Mouse (Mus musculus): Measurements from ENCODE around the gene Mpv17. TPM values are rescaled to one million over a fixed set of nuclear protein-coding genes. Genes with fewer than 3 reads are reported as not detected.

The Mpv17 gene
- total and polyA plus RNA-seq, 3 experiments, result 46.8 to 183 (median 50.6) TPM

DNA sequence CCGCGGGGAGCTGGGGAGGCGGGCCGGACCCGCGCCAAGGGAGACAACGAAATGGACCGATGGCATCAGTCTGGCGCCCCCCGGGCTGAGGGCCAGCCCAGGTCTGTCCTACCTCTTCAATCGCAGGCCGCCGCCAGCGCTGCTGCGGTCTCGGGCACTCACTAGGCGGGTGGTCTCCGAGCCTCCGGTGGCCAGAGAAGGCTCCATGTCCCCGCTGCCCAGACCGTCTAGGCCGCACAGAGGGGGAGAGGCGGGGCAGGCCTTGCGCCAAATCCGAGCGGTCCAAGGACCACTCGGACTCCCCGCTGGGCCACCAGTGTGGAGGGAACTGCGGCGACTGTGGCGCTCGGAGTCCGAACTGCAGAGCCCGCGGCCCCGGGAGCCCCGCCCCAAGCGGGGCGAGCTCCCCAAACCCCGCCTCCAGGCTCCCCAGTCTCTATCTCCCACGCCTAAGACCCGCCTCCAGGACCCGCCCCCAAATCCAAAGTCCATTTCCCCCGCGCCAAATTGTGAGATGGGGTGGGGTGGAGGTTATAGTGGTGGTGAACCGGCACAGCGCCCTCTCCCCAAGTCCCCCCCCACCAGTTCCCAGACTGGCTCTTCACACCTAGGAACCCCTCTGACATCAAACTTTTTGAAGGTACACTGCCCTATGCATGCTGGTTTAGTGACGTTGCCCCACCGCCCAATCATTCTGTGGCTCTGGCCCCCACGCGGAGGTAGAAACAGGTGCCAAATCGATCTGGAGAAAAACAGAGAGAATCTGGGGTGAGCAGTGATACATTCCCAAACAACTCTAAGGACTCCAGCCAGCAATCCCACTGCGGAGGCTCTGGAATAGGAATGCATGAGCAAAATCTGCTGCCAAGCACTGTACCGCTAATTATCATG is 60.7 kb downstream of the Mpv17 start:
- no peak overlapping the region for H3K27ac ChIP-seq
- intact Hi-C loops (cut with DNase I), result no loop called here
- no peaks in the 10 kb centered on the region for H3K79me2 ChIP-seq (replicated peaks; ENCODE audit: control insufficient read depth, insufficient read depth, low read length)
- no peak for TF ChIP-seq POLR2A (IDR thresholded peaks at IDR 0.05; ENCODE audit: insufficient read depth, low read depth, low read length)
- no peak for TF ChIP-seq EP300 (IDR thresholded peaks at IDR 0.05; ENCODE audit: insufficient read depth, low read depth, low read length)
- TF ChIP-seq CTCF (IDR thresholded peaks at IDR 0.05), result no peak
- H3K4me1 ChIP-seq (ENCODE audit: control insufficient read depth, insufficient read depth, low read length), result peaks cover 4% of the 10 kb centered on the region
- peak; percentile 50 to 64 for DNase-seq
- 1% methylated on average over 50 of the region's 54 CpGs for WGBS
- peak overlapping the region; percentile 25; the same call in 1 of the 2 replicates for H3K9ac ChIP-seq (ENCODE audit: low read depth, low read length)
- H3K27me3 ChIP-seq (ENCODE audit: control insufficient read depth, insufficient read depth, low read length), result peaks cover 22% of the 10 kb centered on the region
- peak overlapping the region; percentile 37; the same call in 1 of the 2 replicates for H3K4me3 ChIP-seq
- H3K36me3 ChIP-seq (ENCODE audit: control insufficient read depth, insufficient read depth, low read length), result no peaks in the 10 kb centered on the region

DNA sequence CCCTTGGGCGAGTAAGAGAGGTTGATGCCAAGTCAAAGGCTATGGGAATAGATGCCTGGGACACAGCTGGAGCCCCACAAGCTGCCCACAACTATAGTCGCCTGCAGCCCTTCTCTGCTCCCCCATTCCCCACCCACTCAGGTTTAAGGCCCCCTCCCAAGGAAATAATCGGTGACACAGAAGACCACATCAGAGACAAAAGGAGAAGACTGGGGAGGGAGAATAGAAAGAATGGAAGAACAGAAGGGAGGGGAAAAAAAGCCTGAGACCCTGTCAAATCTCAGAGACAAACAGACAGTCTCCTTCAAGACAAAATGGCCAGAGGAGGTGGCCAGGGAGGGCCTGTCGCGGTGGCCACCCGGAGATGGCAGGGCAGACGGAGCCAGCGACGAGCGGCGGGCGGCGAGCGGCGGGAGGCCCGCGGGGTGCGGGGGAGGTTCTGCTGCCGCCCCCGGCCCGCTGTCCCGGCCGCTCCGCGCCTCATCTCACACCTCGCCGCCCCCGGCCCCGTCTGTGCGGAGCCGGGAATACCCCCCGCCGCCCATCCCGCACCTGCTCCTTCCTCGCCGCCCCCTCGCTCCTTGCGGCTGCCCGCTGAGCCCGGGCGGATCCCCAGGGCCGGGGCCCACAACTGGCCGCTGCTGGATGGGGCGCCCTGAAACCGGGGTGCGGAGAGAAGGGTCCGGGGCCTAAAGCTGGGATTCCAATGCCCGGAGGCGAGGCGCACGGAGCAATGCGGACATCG is 61.6 kb downstream of the Mpv17 start:
- H3K36me3 ChIP-seq (ENCODE audit: control insufficient read depth, insufficient read depth, low read length), result no peaks in the 10 kb centered on the region
- H3K4me1 ChIP-seq (ENCODE audit: control insufficient read depth, insufficient read depth, low read length), result peaks cover 4% of the 10 kb centered on the region
- DNase-seq, result no peak
- peak overlapping the region; percentile 37; the same call in 1 of the 2 replicates for H3K4me3 ChIP-seq
- H3K27me3 ChIP-seq (ENCODE audit: control insufficient read depth, insufficient read depth, low read length), result peaks cover 22% of the 10 kb centered on the region
- no peak overlapping the region for H3K27ac ChIP-seq
- TF ChIP-seq CTCF (IDR thresholded peaks at IDR 0.05), result no peak
- no peak for TF ChIP-seq EP300 (IDR thresholded peaks at IDR 0.05; ENCODE audit: insufficient read depth, low read depth, low read length)
- TF ChIP-seq POLR2A (IDR thresholded peaks at IDR 0.05; ENCODE audit: insufficient read depth, low read depth, low read length), result no peak
- 10% methylated on average over 53 of the region's 53 CpGs for WGBS
- H3K79me2 ChIP-seq (replicated peaks; ENCODE audit: control insufficient read depth, insufficient read depth, low read length), result no peaks in the 10 kb centered on the region
- H3K9ac ChIP-seq (ENCODE audit: low read depth, low read length), result peak overlapping the region; percentile 25; the same call in 1 of the 2 replicates
- intact Hi-C loops (cut with DNase I), result no loop called here

Other genes starting within 250 kb of the Mpv17 start
- gene Ost4, start 246.5 kb downstream of the Mpv17 start, total RNA-seq (2021), result 100 to 1,000 TPM; 160 to 161 TPM
- gene Ost4, start 246.5 kb downstream of the Mpv17 start, polyA plus RNA-seq (2012; rRNA removed), result 191 and 208 TPM in 2 replicates
- 10 to 100 TPM; 21.2 to 21.3 TPM for gene Emilin1, start 240.8 kb downstream of the Mpv17 start, total RNA-seq (2021)
- gene Emilin1, start 240.8 kb downstream of the Mpv17 start, polyA plus RNA-seq (2012; rRNA removed), result 30.6 and 31.3 TPM in 2 replicates
- gene Khk, start 232.8 kb downstream of the Mpv17 start, total RNA-seq (2021), result 10 to 100 TPM; 22.6 to 29.6 TPM
- gene Khk, start 232.8 kb downstream of the Mpv17 start, polyA plus RNA-seq (2012; rRNA removed), result 31.8 and 40.9 TPM in 2 replicates
- gene Cgref1, start 208.7 kb downstream of the Mpv17 start, total RNA-seq (2021), result under 1 TPM; 0.30 to 0.73 TPM
- 1.2 and 2.0 TPM in 2 replicates for gene Cgref1, start 208.7 kb downstream of the Mpv17 start, polyA plus RNA-seq (2012; rRNA removed)
- gene Preb, start 193.9 kb downstream of the Mpv17 start, total RNA-seq (2021), result 10 to 100 TPM; 80.3 to 84.6 TPM
- gene Preb, start 193.9 kb downstream of the Mpv17 start, polyA plus RNA-seq (2012; rRNA removed), result 166 and 189 TPM in 2 replicates
- gene Tcf23, start 185.6 kb downstream of the Mpv17 start, total RNA-seq (2021), result 1 to 10 TPM; 1.6 TPM
- gene Tcf23, start 185.6 kb downstream of the Mpv17 start, polyA plus RNA-seq (2012; rRNA removed), result 0.44 and 0.57 TPM in 2 replicates
- 10 to 100 TPM; 44.2 to 45.6 TPM for gene Atraid, start 105.9 kb downstream of the Mpv17 start, total RNA-seq (2021)
- gene Atraid, start 105.9 kb downstream of the Mpv17 start, polyA plus RNA-seq (2012; rRNA removed), result 100 and 115 TPM in 2 replicates
- gene Slc5a6, start 105.3 kb downstream of the Mpv17 start, total RNA-seq (2021), result 10 to 100 TPM; 11.8 to 13.2 TPM
- gene Slc5a6, start 105.3 kb downstream of the Mpv17 start, polyA plus RNA-seq (2012; rRNA removed), result 25.5 and 29.1 TPM in 2 replicates
- gene Cad, start 99.5 kb downstream of the Mpv17 start, total RNA-seq (2021), result 10 to 100 TPM; 11.0 to 14.0 TPM
- gene Cad, start 99.5 kb downstream of the Mpv17 start, polyA plus RNA-seq (2012; rRNA removed), result 18.5 TPM in 2 replicates
- gene Dnajc5g, start 48.0 kb downstream of the Mpv17 start, total RNA-seq (2021), result not detected
- not detected in 2 replicates for gene Dnajc5g, start 48.0 kb downstream of the Mpv17 start, polyA plus RNA-seq (2012; rRNA removed)
- under 1 TPM in 1 of 2 experiments, not detected in 1; 0.29 TPM for gene Slc30a3, start 46.0 kb downstream of the Mpv17 start, total RNA-seq (2021)
- gene Slc30a3, start 46.0 kb downstream of the Mpv17 start, polyA plus RNA-seq (2012; rRNA removed), result 0.26 and 0.47 TPM in 2 replicates
- 100 to 1,000 TPM; 250 to 368 TPM for gene Trim54, start 37.5 kb downstream of the Mpv17 start, total RNA-seq (2021)
- 186 and 219 TPM in 2 replicates for gene Trim54, start 37.5 kb downstream of the Mpv17 start, polyA plus RNA-seq (2012; rRNA removed)
- not detected for gene Ucn, start 15.4 kb downstream of the Mpv17 start, total RNA-seq (2021)
- gene Ucn, start 15.4 kb downstream of the Mpv17 start, polyA plus RNA-seq (2012; rRNA removed), result not detected in 2 replicates
- under 1 TPM; 0.55 to 0.81 TPM for gene Gm29609, start 25.7 kb upstream of the Mpv17 start, total RNA-seq (2021)
- 2.4 and 2.5 TPM in 2 replicates for gene Gm29609, start 25.7 kb upstream of the Mpv17 start, polyA plus RNA-seq (2012; rRNA removed)
- 10 to 100 TPM; 27.4 to 32.3 TPM for gene Gtf3c2, start 25.9 kb upstream of the Mpv17 start, total RNA-seq (2021)
- gene Gtf3c2, start 25.9 kb upstream of the Mpv17 start, polyA plus RNA-seq (2012; rRNA removed), result 34.8 and 56.2 TPM in 2 replicates
- 10 to 100 TPM; 58.1 to 63.2 TPM for gene Snx17, start 39.0 kb upstream of the Mpv17 start, total RNA-seq (2021)
- 66.8 and 85.1 TPM in 2 replicates for gene Snx17, start 39.0 kb upstream of the Mpv17 start, polyA plus RNA-seq (2012; rRNA removed)
- 10 to 100 TPM; 48.0 to 50.8 TPM for gene Eif2b4, start 39.2 kb upstream of the Mpv17 start, total RNA-seq (2021)
- gene Eif2b4, start 39.2 kb upstream of the Mpv17 start, polyA plus RNA-seq (2012; rRNA removed), result 61.3 and 88.9 TPM in 2 replicates
- gene Zfp513, start 48.1 kb upstream of the Mpv17 start, total RNA-seq (2021), result 1 to 10 TPM; 6.6 to 8.1 TPM
- gene Zfp513, start 48.1 kb upstream of the Mpv17 start, polyA plus RNA-seq (2012; rRNA removed), result 12.7 and 14.2 TPM in 2 replicates
- gene Ppm1g, start 66.4 kb upstream of the Mpv17 start, total RNA-seq (2021), result 10 to 100 TPM; 51.1 to 60.8 TPM
- gene Ppm1g, start 66.4 kb upstream of the Mpv17 start, polyA plus RNA-seq (2012; rRNA removed), result 26.6 and 35.1 TPM in 2 replicates
- gene Nrbp1, start 86.6 kb upstream of the Mpv17 start, total RNA-seq (2021), result 10 to 100 TPM; 75.9 to 80.3 TPM
- gene Nrbp1, start 86.6 kb upstream of the Mpv17 start, polyA plus RNA-seq (2012; rRNA removed), result 151 and 165 TPM in 2 replicates
- gene Gm9970, start 87.0 kb upstream of the Mpv17 start, total RNA-seq (2021), result not detected
- 0.31 TPM in 1 of 2 replicates, not detected in the other for gene Gm9970, start 87.0 kb upstream of the Mpv17 start, polyA plus RNA-seq (2012; rRNA removed)
- gene Krtcap3, start 97.4 kb upstream of the Mpv17 start, total RNA-seq (2021), result 1 to 10 TPM; 1.2 to 1.5 TPM
- 6.4 and 7.2 TPM in 2 replicates for gene Krtcap3, start 97.4 kb upstream of the Mpv17 start, polyA plus RNA-seq (2012; rRNA removed)
- gene Ift172, start 136.9 kb upstream of the Mpv17 start, total RNA-seq (2021), result 10 to 100 TPM; 37.2 to 42.9 TPM
- 28.0 and 30.2 TPM in 2 replicates for gene Ift172, start 136.9 kb upstream of the Mpv17 start, polyA plus RNA-seq (2012; rRNA removed)
- gene Fndc4, start 141.8 kb upstream of the Mpv17 start, total RNA-seq (2021), result 1 to 10 TPM; 2.7 to 3.8 TPM
- gene Fndc4, start 141.8 kb upstream of the Mpv17 start, polyA plus RNA-seq (2012; rRNA removed), result 7.3 and 9.5 TPM in 2 replicates
- gene Gckr, start 143.2 kb upstream of the Mpv17 start, total RNA-seq (2021), result not detected
- 0.32 TPM in 1 of 2 replicates, not detected in the other for gene Gckr, start 143.2 kb upstream of the Mpv17 start, polyA plus RNA-seq (2012; rRNA removed)